Mouse (Mus musculus) retina, adult 2 months (tissue): ENCODE results near the gene Sar1b.
"Not testable (repeated sequence)": the region's sequence is repeated elsewhere in the genome, so short reads cannot be mapped to it uniquely, and the experiment has no call there.

Experiments used
- DNase-seq: peaks from one replicate; pipeline ENCODE4 v3.0.0-alpha.2; 2012; ENCODE audit warnings: low read depth, low spot score

Gene Sar1b

DNA sequence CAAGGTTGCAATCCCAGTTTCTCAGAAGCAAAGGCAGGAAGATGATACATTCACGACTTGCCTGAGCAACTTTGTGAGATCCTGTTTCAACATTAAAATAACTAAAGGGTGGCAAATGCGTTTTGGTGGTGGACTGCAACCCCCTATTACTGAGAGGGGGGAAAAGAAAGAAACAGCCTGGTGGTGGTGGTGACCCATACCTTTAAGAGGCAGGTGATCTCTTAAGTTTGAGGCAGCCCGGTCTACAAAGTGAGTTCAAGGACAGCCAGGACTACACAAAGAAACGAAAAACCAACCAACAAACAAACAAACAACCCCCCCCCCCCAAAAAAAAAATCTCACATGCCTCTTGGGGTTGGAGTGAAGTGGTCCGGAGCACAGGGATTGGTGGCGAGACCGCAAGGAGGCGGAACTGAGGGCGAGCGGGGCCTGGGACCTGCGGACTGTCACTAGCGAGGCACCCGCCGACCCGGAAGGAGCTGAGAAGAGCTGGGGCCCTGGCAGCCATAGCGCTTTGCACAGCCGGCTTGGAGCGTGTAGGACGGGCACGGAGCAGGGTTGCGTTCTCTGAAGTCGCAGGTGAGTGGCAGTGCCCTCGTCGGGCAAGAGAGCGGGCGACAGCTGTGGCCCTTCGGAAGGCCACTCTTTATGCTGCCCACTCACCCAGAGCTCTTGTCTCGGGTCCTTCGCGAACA is at the start of gene Sar1b, which contains the start of gene Sec24a:
Gene Sar1b (plus strand): TSS at position 475 of the 695 bp plus-strand sequence.
Gene Sec24a (minus strand): TSS at position 422 of the 695 bp plus-strand sequence.
- DNase-seq = peak; percentile 62

- no peak for DNase-seq
These were observed 42.4 kb upstream of the Sar1b start for GRCm38 (mm10) chr11:51721066-51721465.

DNA sequence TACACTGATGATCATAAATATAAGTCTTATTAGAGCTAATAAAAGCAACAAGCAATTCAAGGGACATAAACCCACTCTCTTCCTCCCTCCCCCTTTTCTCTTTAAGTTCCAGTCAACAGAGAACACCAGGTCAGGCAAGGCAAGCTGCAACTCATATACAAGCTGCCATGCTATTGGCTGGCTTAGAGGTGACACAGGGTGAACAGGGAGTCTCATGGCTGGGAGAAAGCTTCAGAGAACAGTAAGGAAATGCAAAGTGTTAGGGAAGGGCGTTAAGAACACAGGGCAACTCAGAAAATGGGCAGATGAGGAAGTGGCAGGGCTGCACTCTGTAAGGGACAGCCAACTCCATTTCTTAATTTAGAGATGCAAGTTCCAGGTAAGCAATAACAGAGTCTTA is 30.6 kb upstream of the Sar1b start:
- no peak for DNase-seq

DNA sequence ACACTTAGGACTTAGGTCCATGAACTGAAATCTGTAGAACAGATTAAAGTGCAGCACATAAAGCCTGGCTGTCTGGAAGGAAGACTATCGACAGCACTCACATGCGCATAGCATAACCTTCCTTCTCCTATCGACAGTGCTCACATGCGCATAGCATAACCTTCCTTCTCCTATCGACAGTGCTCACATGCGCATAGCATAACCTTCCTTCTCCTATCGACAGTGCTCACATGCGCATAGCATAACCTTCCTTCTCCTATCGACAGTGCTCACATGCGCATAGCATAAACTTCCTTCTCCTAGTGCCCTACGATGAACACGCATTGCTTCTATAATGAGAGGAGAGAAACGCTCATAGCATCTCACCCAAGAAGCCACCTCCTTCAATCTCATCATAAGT is 29.3 kb upstream of the Sar1b start:
- DNase-seq = not testable (repeated sequence)

DNA sequence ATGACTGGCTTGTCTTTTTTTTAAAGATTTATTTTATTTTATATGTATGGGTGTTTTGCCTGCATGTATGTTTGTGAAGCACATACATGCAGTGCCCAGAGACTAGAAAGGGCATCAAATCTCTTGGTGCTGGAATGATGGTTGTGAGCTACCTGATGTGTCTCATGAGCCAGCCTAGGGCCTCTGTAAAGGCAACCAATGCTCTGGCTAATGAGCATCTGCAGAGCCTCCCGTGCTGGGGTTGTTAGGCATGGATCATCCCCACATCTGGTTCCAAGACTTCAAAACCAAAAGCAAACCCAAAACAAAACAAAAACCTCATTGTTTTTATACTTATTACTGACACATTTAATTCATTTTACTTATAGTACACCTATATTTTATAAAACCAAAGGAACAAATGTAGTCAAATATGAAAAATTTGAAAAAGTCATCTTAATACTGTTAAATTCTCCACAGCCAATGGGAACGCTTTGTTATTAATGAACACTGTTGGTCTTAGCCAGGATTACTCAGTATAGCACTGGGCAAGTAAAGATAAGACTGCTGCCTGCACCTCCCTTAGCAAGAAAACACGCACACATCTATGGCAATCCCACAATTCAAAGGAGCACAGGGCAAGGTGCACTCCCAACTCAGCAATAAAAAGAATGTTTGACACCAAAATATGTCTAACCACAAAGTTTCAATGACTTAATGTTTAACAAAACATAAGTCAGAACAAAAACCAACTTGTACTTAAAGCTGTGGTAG is 24.7 kb upstream of the Sar1b start:
- no peak for DNase-seq

DNA sequence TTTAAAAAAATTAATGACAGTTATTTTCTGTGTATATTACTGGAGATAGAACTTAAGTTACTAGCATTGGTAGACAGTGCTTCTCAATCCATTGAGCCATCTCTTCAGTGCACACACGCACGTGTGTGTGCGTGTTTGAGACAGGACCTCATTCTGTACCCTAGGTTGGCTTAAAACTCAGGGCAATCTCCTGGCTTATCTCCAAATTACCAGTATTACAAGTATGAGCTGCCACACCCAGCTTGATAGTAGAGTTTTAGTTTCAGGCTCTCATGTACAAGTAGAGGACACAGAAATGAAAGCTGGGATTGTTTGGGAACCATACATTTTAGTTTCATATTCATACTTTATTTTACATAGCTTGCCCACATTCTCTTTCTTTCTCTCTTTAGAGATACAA is 22.8 kb upstream of the Sar1b start:
- DNase-seq = no peak

DNA sequence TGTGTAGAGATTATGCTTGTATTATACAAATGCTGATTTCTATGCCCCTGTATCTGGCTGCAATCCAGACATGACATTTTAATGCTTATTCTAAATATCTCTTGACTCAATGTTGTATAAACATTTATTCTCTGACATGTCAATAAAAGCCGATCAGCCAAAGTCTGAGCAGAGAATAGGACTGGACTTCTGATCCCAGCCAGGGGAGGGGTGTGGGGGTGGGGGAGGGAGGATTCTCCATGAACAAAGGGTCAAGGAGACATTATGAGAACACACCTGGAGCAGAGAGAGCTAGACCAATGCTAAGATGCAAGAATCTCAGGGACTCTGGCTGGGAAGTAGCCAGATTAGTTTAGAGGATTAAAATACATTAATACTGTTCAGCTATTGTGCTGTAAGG is 17.4 kb upstream of the Sar1b start:
- DNase-seq = no peak

DNA sequence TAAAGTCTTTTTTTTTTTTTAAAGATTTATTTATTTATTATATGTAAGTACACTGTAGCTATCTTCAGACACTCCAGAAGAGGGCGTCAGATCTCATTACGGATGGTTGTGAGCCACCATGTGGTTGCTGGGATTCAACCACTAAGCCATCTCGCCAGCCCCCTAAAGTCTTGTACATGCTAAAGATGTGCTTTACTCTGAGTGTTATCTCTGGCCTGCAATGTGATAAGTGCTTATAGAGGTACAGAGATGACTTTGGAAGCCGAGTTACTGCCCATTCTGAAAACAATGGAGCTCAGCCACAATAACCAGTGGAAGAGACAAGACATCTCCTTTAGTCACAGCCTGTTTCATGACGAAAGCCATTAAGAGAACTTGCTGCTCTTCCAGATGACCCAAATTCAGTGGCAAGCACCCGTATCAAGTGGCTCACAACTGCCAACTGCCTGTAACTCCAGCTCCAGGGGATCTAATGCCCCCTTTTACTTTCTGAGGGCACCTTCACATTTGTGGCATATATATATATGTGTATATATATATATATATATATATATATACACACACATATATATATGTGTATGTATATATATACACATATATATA is 11.8 kb upstream of the Sar1b start:
- DNase-seq = not testable (repeated sequence)

DNA sequence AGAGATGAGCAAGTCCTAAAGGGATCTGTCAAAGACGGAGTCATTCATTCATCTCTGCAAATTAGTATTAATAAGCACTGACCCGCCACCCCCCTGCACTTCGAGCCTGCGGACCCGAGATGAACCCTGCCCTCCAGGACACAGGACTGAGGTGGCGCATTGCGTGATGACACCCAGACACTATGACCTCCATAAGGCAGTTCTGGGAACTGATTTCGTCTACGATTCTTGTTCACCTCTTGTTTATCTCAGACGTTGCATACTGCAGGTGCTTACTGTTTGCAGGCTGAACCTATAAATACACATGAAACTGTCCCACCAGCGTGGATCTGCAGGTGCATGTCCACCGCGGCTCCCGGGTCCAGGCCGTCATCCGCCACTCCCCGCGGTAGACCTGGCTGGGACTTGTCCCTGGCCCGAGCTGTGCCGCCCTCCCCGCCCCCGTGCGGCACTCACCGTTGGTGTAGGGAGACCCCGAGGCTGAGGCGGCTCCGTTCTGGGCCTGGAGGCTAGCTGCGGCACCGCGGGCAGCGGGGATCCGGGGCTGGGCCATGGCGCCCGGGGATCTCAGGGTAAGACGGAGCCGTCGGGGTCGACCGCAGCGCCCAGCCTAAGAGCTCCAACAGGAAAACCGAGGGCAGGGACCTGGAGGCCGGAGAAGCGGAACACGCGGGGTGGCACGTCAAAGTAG is 7.7 kb upstream of the Sar1b start:
- no peak for DNase-seq

DNA sequence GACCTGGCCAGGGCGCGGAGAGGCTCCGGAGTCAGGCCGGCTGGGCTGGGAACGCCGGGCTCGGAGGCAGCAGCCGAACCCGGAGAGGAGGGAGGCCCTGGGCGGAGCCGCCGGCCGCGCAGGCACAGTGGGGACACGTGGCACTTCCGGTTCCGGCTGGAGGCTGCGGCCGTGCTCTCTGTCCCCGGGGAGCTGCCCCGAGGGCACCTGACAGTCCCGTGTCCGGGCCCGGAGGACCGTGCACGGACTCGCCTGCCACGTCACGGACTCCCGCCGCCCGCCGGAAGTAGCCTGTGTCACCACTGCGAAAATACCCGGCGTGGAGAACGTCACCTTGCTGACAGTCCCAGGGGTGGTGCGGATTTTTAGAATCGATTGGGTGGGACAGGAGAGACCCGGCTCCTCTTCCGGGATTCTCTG is 7.1 kb upstream of the Sar1b start:
- peak; percentile 79 for DNase-seq

DNA sequence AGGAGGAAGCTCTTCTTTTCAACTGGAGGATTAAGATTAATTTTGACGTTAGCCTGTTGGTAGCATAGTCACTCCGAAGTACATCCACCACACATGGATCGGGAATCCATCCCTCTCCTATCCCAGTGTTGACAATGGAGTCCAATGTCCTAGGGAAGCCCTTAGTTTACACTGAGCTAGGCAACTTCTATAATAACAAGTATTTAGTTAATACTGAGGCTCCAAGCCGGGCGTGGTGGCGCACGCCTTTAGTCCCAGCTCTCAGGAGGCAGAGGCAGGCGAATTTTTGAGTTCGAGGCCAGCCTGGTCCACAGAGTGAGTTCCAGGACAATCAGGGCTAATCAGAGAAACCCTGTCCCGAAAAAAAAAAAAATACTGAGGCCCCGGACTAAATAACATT is 6.5 kb upstream of the Sar1b start:
- DNase-seq = no peak

- DNase-seq = no peak
These were observed 5.9 kb upstream of the Sar1b start for GRCm38 (mm10) chr11:51757625-51758024.

DNA sequence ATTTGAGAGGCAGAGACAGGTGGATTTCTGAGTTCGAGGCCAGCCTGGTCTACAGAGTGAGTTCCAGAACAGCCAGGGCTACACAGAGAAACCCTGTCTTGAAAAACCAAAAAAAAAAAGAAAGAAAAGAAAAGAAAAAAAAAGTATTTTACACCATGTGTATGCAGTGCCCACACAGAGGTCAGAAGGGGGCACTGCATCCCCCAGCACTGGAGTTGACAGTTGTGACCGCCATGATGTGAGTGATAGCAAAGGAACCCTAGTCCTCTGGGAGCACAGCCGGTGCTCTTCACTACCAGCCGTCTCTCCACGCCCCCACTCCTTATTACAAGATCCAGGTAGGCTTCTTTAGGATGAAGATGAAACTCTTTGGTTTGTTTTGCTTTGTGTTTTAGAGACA is 5.3 kb upstream of the Sar1b start:
- DNase-seq = not testable (repeated sequence)

DNA sequence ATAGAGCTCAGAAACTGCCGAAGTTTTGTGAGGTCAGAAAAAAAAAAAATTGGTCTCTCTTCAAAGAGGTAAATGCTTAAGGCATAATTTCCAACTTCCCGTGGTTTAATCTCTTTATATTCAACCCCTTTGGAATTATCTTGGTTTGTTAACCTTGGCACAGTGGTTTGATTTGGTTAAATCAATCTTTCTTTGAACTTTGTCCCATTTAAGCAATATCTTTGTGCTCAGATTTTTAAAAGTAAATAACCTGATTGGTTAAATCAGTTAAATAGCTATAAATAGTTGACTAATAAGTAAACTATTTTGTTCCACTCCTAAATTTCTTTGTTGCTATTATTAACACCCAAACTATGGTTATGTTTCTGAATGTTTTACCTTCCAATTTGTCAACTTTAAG is 4.2 kb upstream of the Sar1b start:
- DNase-seq = no peak

DNA sequence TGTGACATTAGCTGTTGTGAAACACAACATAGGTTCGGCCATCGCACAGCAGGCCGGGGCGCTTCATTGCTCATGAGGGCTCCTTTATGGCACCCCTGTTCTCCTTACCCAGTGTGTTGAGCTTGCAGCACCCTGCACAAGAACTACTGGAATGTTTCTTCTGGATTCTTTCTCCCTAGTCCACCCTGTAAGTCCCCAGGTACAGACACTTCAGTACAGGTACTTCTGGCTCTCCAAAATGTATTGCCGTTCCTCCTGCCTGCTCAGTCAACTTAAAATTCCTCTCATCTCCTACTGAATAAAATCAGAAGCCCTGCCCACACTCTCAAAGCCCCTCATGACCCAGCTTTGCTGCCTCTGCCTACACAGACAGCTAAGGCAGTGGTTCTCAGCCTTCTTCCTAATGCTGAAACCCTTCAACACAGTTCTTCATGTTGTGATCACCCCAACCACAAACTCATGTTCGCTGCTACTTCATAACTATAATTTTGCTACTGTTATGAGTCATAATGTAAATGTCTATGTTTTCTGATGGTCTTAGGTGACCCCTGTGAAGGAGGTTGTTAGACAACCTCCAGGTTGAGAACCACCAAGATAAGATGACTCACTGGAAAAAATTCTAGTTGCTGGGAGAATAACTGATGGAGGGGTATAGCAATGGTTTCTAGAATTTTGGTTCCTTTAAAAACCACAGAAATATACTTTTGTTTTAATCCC is 3.4 kb upstream of the Sar1b start:
- DNase-seq = no peak

GRCm38 (mm10) chr11:51761241-51761640 is 2.2 kb upstream of the Sar1b start:
- DNase-seq = no peak

DNA sequence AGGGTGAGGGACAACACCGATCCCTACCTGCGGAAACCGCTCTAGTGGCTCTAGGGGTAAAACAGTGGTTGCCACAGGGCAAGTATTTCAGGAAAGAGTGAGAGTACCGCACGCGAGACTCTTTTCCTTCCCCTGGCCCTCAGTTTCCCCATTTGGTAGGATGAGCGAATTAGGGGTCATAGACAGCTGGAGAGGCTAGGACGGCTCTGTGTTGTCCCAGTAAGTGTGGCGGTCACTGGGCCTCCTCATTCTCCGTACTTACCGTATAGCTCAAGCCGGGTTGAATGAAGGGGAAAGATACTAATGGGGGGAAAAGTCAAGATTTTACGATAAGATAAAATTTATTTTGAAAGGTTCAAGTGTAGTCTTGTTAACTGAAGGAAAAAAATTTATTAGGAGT is 468 bp downstream of the Sar1b start:
- DNase-seq = no peak

DNA sequence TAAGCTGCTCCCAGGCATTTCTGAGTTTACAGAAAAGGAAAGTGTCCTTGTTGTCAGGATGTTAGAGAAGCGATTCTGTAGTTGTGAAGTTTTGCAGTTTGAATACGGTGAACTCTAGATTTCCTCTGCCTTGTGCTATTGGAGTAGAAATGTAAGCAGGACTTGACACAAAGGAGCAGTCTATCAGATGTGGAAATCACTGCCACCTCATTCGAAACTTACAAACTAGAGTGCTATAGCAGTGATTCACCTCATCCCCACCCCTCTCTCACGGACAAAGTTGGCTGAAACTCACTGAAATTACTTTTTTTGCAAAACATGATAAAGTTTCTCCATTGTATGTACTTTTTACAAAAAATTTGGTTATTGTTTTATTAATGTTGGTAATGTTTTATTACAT is 1.3 kb downstream of the Sar1b start:
- DNase-seq = no peak

GRCm38 (mm10) chr11:51767579-51768220 is 4.2 kb downstream of the Sar1b start:
- no peak for DNase-seq

GRCm38 (mm10) chr11:51768296-51768695 is 4.8 kb downstream of the Sar1b start:
- no peak for DNase-seq

DNA sequence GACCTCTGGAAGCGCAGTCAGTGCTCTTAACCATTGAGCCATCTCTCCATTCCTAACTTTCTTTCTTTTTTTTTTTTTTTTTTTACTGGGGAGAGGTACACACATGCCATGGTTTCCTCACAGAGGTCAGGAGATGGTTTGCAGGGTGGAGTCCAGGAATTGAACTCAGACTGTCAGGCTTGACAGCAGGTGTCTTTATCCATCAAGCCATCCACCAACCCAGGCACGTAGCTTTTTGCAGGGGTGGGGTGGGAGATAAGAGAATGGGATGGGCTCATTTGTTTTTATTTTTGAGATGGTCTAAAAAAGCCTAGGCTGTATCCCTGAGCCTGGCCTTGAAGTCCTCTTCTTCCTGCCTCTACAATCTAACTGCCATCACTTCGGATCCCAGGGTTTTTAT is 12.0 kb downstream of the Sar1b start:
- DNase-seq = no peak
